9 mouse cellular contexts compared by ENCODE assay signal in genomic region chr1:89860017-89860730, GRCm38 (mm10).
DNase-seq lines count a peak whose midpoint lies in the region; ATAC-seq lines count a peak whose summit lies in the region.
"Had no signal": no experiment of that assay in that cellular context is flagged by ENCODE, and none has a peak within 500 bp of the region (broad histone marks: within the 10 kb centered on the region; RNA-seq: fewer than 3 reads in every experiment).

No protein-coding gene starts in this region.

- peak overlapping the region; percentile 73 for H3K27ac ChIP-seq in midbrain, embryonic 10.5 days (replicated peaks)
- H3K27ac ChIP-seq in midbrain, embryonic 16.5 days (ENCODE audit: low read length): no peak overlapping the region
- H3K27ac ChIP-seq: kidney, postnatal 0 days had no signal

- peaks cover 27% of the 10 kb centered on the region for H3K4me1 ChIP-seq in midbrain, embryonic 10.5 days
- peaks cover 7% of the 10 kb centered on the region for H3K4me1 ChIP-seq in midbrain, embryonic 16.5 days (ENCODE audit: control insufficient read depth, insufficient read depth, low read length)

- H3K36me3 ChIP-seq in midbrain, embryonic 10.5 days: no peaks in the 10 kb centered on the region
- H3K36me3 ChIP-seq in midbrain, embryonic 16.5 days (ENCODE audit: control insufficient read depth, insufficient read depth, low read length): no peaks in the 10 kb centered on the region

- no peaks in the 10 kb centered on the region for H3K9me3 ChIP-seq in midbrain, embryonic 10.5 days (replicated peaks)
- no peaks in the 10 kb centered on the region for H3K9me3 ChIP-seq in midbrain, embryonic 16.5 days (replicated peaks; ENCODE audit: control insufficient read depth, low read length, poor library complexity, severe bottlenecking)

- ATAC-seq in midbrain, embryonic 16.5 days: no peak
- ATAC-seq in monocyte, adult 5-6 weeks (replicated peaks; ENCODE audit: insufficient number of reproducible peaks, low FRiP score, low TSS enrichment, poor library complexity, severe bottlenecking): no peak

- no peak overlapping the region for H3K9ac ChIP-seq in midbrain, embryonic 16.5 days (ENCODE audit: low read depth, low read length)

- H3K4me2 ChIP-seq in midbrain, embryonic 16.5 days (ENCODE audit: low read length): no peak overlapping the region

- no peak overlapping the region for H3K4me3 ChIP-seq in midbrain, embryonic 10.5 days
- no peak overlapping the region for H3K4me3 ChIP-seq in midbrain, embryonic 16.5 days (ENCODE audit: low read depth, low read length)

- peaks cover 49% of the 10 kb centered on the region for H3K27me3 ChIP-seq in midbrain, embryonic 10.5 days (ENCODE audit: low read depth, poor library complexity, severe bottlenecking)
- H3K27me3 ChIP-seq in midbrain, embryonic 16.5 days (ENCODE audit: control insufficient read depth, insufficient read depth, low read depth, low read length): no peaks in the 10 kb centered on the region

- 38% methylated on average over 2 of the region's 2 CpGs for WGBS in midbrain, embryonic 10.5 days
- 20% methylated on average over 2 of the region's 2 CpGs for WGBS in midbrain, embryonic 16.5 days

- DNase-seq in midbrain, embryonic 10.5 days (ENCODE audit: low spot score): peak; percentile 43
- DNase-seq in embryo, embryonic 10 days (ENCODE audit: low spot score): peak; percentile 50
- DNase-seq in heart, postnatal 4 days: peak; percentile 80
- peak; percentile 46 for DNase-seq in lung, postnatal 25 days (ENCODE audit: low spot score)
- no peak for DNase-seq in thymus, postnatal 25 days
- no peak for DNase-seq in thymus, postnatal 14 days

Comparison
In these comparisons a context has a peak if more than half of its experiments do, and no peak if none do; other contexts are left out.
1. DNase-seq: peak in midbrain, embryonic 10.5 days (single experiment), embryo, embryonic 10 days (single experiment), heart, postnatal 4 days (single experiment) and lung, postnatal 25 days (single experiment); none in thymus, postnatal 25 days (single experiment) and thymus, postnatal 14 days (single experiment).